Mouse (Mus musculus) left cerebral cortex, adult 9 months (tissue): ENCODE data around the gene Gm10061.
"Not testable (repeated sequence)": the region's sequence is repeated elsewhere in the genome, so short reads cannot be mapped to it uniquely, and the experiment has no call there.

Experiments used
- DNase-seq, 2 experiments: peaks; one replicate each; pipeline ENCODE4 v3.0.0; 2022; ENCODE audit warnings: low spot score in 2 of 2

The Gm10061 gene

DNA sequence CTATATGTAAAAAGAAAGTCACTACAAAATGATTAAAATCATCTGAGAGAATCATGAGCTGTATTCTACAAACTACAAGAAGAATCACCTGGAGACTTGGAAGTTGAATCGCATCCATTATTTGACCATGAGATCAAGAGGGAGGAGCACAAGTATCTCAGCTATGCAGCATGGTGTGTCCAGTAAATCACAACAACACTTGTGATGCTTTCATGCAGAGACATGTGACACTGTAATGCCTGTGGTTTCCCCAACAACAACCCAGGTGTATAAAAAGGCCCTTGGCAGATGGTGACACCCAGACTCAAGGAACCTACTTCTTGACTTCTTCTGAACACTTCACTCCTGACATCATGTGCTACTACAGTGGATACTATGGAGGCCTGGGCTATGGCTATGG lies at the start of gene Gm10061:
TSS of gene Gm10061 (plus strand) at position 301 of the 400 bp plus-strand sequence.
- DNase-seq = no peak

DNA sequence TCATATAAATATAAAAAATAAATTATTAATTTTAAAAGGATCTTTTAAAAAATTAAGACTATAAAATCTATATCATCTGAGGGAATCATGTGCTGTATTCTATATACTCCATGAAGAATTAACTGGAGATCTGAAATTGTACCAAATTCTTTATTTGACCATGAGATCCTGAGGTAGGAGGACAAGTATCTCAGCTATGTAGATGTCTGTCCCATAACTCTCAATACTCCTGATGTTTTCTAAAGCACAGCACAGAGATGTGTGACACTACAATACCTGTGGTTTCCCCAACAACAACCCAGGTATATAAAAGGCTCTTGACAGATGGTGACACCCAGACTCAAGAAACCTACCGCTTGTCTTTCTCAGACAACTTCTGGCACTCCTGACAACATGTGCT lies 10.3 kb upstream of the Gm10061 start, which contains the start of gene Gm6358:
TSS of gene Gm6358 (plus strand) at position 301 of the 400 bp plus-strand sequence.
- DNase-seq = no peak

DNA sequence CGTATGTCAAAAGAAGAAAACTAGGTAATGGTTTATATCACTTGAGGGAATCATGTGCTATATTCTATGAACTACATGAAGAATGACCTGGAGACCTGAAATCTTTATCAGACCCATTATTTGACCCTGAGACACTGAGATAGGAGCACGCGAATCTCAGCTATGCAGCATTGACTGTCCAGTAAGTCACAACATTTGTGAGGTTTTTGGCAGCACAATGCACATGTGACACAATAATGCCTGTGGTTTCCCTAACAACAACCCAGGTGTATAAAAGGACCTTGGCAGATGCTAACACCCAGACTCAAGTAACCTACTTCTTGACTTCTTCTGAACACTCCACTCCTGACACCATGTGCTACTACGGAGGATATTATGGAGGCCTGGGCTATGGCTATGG lies 6.8 kb downstream of the Gm10061 start, which contains the start of gene Gm9789:
TSS of gene Gm9789 (plus strand) at position 301 of the 400 bp plus-strand sequence.
- no peak for DNase-seq

DNA sequence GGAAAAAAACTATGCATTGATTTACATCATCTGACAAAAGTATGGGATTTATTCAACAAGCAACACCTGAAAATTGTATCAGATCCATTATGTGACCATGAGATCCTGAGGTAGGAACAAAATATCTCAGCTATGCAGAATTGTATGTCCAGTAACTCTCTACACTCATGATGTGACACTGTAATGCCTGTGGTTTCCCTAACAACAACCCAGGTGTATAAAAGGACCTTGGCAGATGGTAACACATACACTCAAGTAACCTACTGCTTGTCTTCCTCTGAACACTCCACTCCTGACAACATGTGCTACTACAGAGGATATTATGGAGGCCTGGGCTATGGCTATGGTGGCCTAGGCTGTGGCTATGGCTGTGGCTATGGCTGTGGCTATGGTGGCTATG lies 18.3 kb downstream of the Gm10061 start, which contains the start of gene Gm7735:
TSS of gene Gm7735 (plus strand) at position 301 of the 400 bp plus-strand sequence.
- not testable (repeated sequence) for DNase-seq

DNA sequence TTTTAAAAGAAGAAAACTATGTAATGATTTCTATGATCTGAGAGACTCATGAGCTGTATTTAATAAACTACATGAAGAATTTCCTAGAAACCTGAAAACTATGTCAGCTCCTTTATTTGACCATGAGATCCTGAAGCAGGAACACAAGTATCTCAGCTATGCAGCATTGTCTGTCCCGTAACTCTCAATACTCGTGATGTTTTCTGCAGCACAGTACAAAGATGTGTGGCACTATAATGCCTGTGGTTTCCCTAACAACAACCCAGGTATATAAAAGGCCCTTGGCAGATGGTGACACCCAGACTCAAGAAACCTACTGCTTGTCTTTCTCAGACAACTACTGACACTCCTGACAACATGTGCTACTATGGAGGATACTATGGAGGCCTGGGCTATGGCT lies 23.5 kb downstream of the Gm10061 start, which contains the start of gene 1110057P08Rik:
TSS of gene 1110057P08Rik (plus strand) at position 301 of the 400 bp plus-strand sequence.
- no peak for DNase-seq

DNA sequence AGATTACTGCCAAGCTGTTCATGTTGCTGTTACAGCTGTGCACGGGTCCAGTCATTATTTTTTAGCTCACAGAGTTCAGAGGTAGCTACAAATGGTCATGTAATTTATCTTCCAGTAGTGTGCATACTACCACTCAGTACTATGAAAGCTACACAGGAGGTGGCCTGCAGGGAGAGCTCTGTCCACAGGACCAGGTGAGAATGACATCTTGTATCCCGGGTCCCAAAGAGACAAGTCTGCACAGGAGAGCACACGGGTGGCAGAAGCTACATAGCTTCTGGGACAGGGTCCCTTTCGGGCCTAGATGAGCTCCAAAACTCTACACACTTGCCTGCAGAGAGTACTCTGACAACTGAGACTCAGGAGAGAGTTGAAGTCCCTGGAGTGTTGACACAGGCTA lies 37.7 kb downstream of the Gm10061 start:
- DNase-seq = no peak
